Mouse (Mus musculus) forebrain, embryonic 13.5 days (tissue): ENCODE results near the gene Clvs2. TPM values are rescaled to one million over a fixed set of nuclear protein-coding genes. Genes with fewer than 3 reads are reported as not detected.

Experiments
- ATAC-seq: fragments of 200-750 bp; cut with Nextera tagmentation; 2 replicates; pipeline ENCODE4 v1.8.0; 2017
- H3K27ac ChIP-seq: fragments of 300-500 bp; sonication (generic); 2 replicates; pipeline ENCODE4 v1.5.1; 2015; ENCODE audit warnings: inconsistent platforms, mild to moderate bottlenecking, moderate library complexity
- H3K27me3 ChIP-seq: fragments of 300-500 bp; sonication (generic); 2 replicates; pipeline ENCODE4 v1.6.1; 2015; ENCODE audit warnings: mild to moderate bottlenecking, inconsistent platforms
- H3K36me3 ChIP-seq: fragments of 300-500 bp; sonication (generic); 2 replicates; pipeline ENCODE4 v1.6.1; 2015; ENCODE audit warnings: mild to moderate bottlenecking, inconsistent platforms; ENCODE audit not compliant: poor library complexity, severe bottlenecking
- H3K4me1 ChIP-seq: fragments of 300-500 bp; sonication (generic); 2 replicates; pipeline ENCODE4 v1.6.1; 2015; ENCODE audit warnings: inconsistent platforms
- H3K4me2 ChIP-seq: fragments of 300-500 bp; sonication (generic); 2 replicates; pipeline ENCODE4 v1.6.1; 2015; ENCODE audit warnings: inconsistent platforms, mild to moderate bottlenecking, moderate library complexity
- H3K4me3 ChIP-seq: fragments of 300-500 bp; sonication (generic); 2 replicates; pipeline ENCODE4 v1.5.1; 2015; ENCODE audit warnings: mild to moderate bottlenecking, inconsistent platforms
- H3K9ac ChIP-seq: fragments of 300-500 bp; sonication (generic); 2 replicates; pipeline ENCODE4 v1.6.1; 2015; ENCODE audit warnings: mild to moderate bottlenecking, inconsistent platforms
- H3K9me3 ChIP-seq: fragments of 300-500 bp; sonication (generic); replicated peaks from 2 replicates; pipeline ENCODE4 v1.6.1; 2016; ENCODE audit warnings: inconsistent platforms
- WGBS: fragments of 180-500 bp; shearing (Covaris S2); methylation state at CpG from one replicate; pipeline ENCODE4 v1.1.7; 2015; 5-methylcytosine and 5-hydroxymethylcytosine counted together
- polyA plus RNA-seq: library from polyadenylated mRNA; unstranded; fragments of >200 nt; fragmentation: Nextera tagmentation; extraction: Ambion mirVana; gene quantifications from 2 replicates; pipeline ENCODE4 v1.2.1, GENCODE M21; 2015

The Clvs2 gene
- 4.9 and 5.3 TPM in 2 replicates for polyA plus RNA-seq

- ATAC-seq = peak; percentile 95
- H3K9ac ChIP-seq = peak within 1 kb of the TSS; percentile 69
- H3K27me3 ChIP-seq = no peaks in the 10 kb centered on the region
- WGBS = 2% methylated on average over 37 of the region's 37 CpGs
- H3K4me1 ChIP-seq = 0 out of 2 replicates have a peak, but pooled peaks cover 2% of the 10 kb centered on the region
- peak within 1 kb of the TSS; percentile 57 for H3K27ac ChIP-seq
- H3K4me3 ChIP-seq = peak within 1 kb of the TSS; percentile 55
- no peaks in the 10 kb centered on the region for H3K36me3 ChIP-seq
- H3K9me3 ChIP-seq = no peaks in the 10 kb centered on the region
- peak within 1 kb of the TSS; percentile 89 for H3K4me2 ChIP-seq
These were observed at the start of gene Clvs2 for GRCm38 (mm10) chr10:33624131-33624879. TSS of gene Clvs2 (minus strand) at chr10:33624769.

GRCm38 (mm10) chr10:33653142-33653541 is 28.6 kb upstream of the Clvs2 start:
- no peaks in the 10 kb centered on the region for H3K4me1 ChIP-seq
- no peak overlapping the region for H3K9ac ChIP-seq
- no peak overlapping the region for H3K27ac ChIP-seq
- no peak overlapping the region for H3K4me2 ChIP-seq
- no peaks in the 10 kb centered on the region for H3K9me3 ChIP-seq
- H3K4me3 ChIP-seq = no peak overlapping the region
- H3K36me3 ChIP-seq = no peaks in the 10 kb centered on the region
- ATAC-seq = peak; percentile 85
- H3K27me3 ChIP-seq = no peaks in the 10 kb centered on the region

- Histone ChIP-seq H3K9ac (peak overlapping the region; percentile 69), H3K4me2 (peak overlapping the region; percentile 89), H3K27me3 (no peaks in the 10 kb centered on the region), H3K4me3 (peak overlapping the region; percentile 55), H3K36me3 (no peaks in the 10 kb centered on the region), H3K27ac (0 out of 2 replicates have a peak overlapping the region, but pooled peaks have one; percentile 1), H3K9me3 (no peaks in the 10 kb centered on the region), H3K4me1 (0 out of 2 replicates have a peak, but pooled peaks cover 2% of the 10 kb centered on the region)
- WGBS = 13% methylated on average over 6 of the region's 6 CpGs
- ATAC-seq = peak; percentile 65
These were observed 985 bp downstream of the Clvs2 start for GRCm38 (mm10) chr10:33623577-33623991.

DNA sequence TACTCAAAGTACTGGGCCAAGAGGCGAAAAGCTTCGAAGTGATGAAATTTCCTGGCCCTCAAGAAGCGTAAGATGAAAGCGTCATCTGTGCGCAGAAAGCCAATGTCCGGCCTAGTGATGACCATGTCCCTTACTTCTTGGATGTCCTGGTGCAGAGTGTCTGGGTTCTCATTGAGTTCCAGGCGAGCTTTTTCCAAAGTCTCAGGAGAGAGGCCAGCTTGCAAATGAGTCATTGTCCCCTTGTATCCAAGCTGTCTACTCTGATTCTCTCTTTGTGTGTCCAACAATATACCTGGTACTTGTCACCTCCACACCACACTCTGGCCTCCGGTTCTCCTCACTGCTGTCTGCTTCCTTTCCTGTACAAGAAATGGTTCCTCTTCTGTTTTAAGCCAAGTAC is 1.9 kb downstream of the Clvs2 start:
- Histone ChIP-seq H3K4me3 (no peak overlapping the region), H3K9ac (no peak overlapping the region), H3K27me3 (no peaks in the 10 kb centered on the region), H3K4me1 (0 out of 2 replicates have a peak, but pooled peaks cover 2% of the 10 kb centered on the region), H3K27ac (no peak overlapping the region), H3K4me2 (peak overlapping the region; percentile 12; the same call in 1 of the 2 replicates), H3K9me3 (no peaks in the 10 kb centered on the region), H3K36me3 (no peaks in the 10 kb centered on the region)
- ATAC-seq = no peak
- 90% methylated on average over 8 of the region's 8 CpGs for WGBS

DNA sequence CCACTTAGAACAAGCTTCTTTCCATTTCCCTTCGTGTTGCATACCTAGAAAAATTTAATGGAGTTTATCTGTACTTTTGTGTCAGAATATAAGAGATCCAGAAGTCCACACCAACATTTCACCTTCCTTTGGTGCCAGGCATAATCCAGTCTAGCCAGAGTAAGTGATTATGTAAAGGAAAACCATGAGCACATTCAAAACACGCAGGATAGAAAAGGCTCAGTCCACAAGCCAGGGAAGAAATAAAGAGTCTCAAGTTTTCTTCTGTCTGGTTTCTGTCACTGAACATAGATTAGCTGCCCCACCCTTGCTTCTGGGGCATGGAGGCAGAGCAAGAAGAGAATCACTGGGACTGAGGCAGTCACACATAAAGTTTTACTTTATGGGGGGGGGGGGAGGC is 8.4 kb downstream of the Clvs2 start:
- no peak overlapping the region for H3K9ac ChIP-seq
- H3K36me3 ChIP-seq = no peaks in the 10 kb centered on the region
- no peak overlapping the region for H3K4me2 ChIP-seq
- no peaks in the 10 kb centered on the region for H3K27me3 ChIP-seq
- ATAC-seq = no peak
- no peak overlapping the region for H3K27ac ChIP-seq
- WGBS = 83% methylated on average over 2 of the region's 2 CpGs
- H3K4me3 ChIP-seq = no peak overlapping the region
- H3K9me3 ChIP-seq = no peaks in the 10 kb centered on the region
- no peaks in the 10 kb centered on the region for H3K4me1 ChIP-seq

- H3K36me3 ChIP-seq = no peaks in the 10 kb centered on the region
- 57% methylated on average over 1 of the region's 1 CpGs for WGBS
- H3K27ac ChIP-seq = no peak overlapping the region
- H3K9ac ChIP-seq = no peak overlapping the region
- no peak overlapping the region for H3K4me2 ChIP-seq
- no peak for ATAC-seq
- no peak overlapping the region for H3K4me3 ChIP-seq
- no peaks in the 10 kb centered on the region for H3K4me1 ChIP-seq
- H3K9me3 ChIP-seq = no peaks in the 10 kb centered on the region
- H3K27me3 ChIP-seq = no peaks in the 10 kb centered on the region
These were observed 11.4 kb downstream of the Clvs2 start for GRCm38 (mm10) chr10:33613197-33613596.

DNA sequence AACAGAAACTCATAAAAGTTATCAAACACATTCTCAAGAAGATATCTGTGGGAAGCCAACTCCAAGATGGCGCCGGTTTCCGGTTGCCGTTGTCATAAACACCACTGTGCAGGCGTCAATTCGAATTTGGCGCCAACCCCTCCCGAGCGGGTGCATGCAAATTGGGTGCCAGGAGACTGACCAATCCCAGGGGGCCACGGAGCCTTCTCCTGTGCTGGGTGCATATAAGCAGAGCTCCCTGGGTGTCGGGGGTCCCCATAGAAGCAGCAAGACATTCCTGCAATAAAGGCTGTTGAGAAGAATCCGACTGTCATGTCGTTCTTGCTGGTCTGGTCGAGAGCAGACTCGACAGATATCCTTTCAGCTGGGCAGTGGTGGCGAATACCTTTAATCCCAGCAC is 31.8 kb downstream of the Clvs2 start:
- 94% methylated on average over 16 of the region's 16 CpGs for WGBS
- no peak for ATAC-seq
- H3K4me1 ChIP-seq = no peaks in the 10 kb centered on the region
- H3K27me3 ChIP-seq = no peaks in the 10 kb centered on the region
- no peak overlapping the region for H3K4me2 ChIP-seq
- no peaks in the 10 kb centered on the region for H3K36me3 ChIP-seq
- H3K27ac ChIP-seq = no peak overlapping the region
- no peak overlapping the region for H3K4me3 ChIP-seq
- H3K9me3 ChIP-seq = no peaks in the 10 kb centered on the region
- H3K9ac ChIP-seq = no peak overlapping the region

- no peaks in the 10 kb centered on the region for H3K27me3 ChIP-seq
- no peak overlapping the region for H3K9ac ChIP-seq
- 65% methylated on average over 2 of the region's 2 CpGs for WGBS
- H3K4me2 ChIP-seq = no peak overlapping the region
- no peak overlapping the region for H3K27ac ChIP-seq
- no peaks in the 10 kb centered on the region for H3K4me1 ChIP-seq
- no peak for ATAC-seq
- no peaks in the 10 kb centered on the region for H3K36me3 ChIP-seq
- H3K4me3 ChIP-seq = no peak overlapping the region
- no peaks in the 10 kb centered on the region for H3K9me3 ChIP-seq
These were observed 35.8 kb downstream of the Clvs2 start for GRCm38 (mm10) chr10:33588800-33589199.

- no peak overlapping the region for H3K27ac ChIP-seq
- no peaks in the 10 kb centered on the region for H3K27me3 ChIP-seq
- no peak overlapping the region for H3K9ac ChIP-seq
- no peaks in the 10 kb centered on the region for H3K4me1 ChIP-seq
- ATAC-seq = no peak
- H3K36me3 ChIP-seq = no peaks in the 10 kb centered on the region
- H3K4me3 ChIP-seq = no peak overlapping the region
- H3K9me3 ChIP-seq = no peaks in the 10 kb centered on the region
- H3K4me2 ChIP-seq = no peak overlapping the region
- 84% methylated on average over 2 of the region's 2 CpGs for WGBS
These were observed 37.5 kb downstream of the Clvs2 start for GRCm38 (mm10) chr10:33587118-33587517.

- Histone ChIP-seq H3K4me2 (no peak overlapping the region), H3K27me3 (no peaks in the 10 kb centered on the region), H3K4me3 (no peak overlapping the region), H3K9ac (no peak overlapping the region), H3K36me3 (no peaks in the 10 kb centered on the region), H3K9me3 (no peaks in the 10 kb centered on the region), H3K4me1 (no peaks in the 10 kb centered on the region), H3K27ac (no peak overlapping the region)
- no peak for ATAC-seq
- 76% methylated on average over 3 of the region's 3 CpGs for WGBS
These were observed 66.5 kb downstream of the Clvs2 start for GRCm38 (mm10) chr10:33558081-33558480.

DNA sequence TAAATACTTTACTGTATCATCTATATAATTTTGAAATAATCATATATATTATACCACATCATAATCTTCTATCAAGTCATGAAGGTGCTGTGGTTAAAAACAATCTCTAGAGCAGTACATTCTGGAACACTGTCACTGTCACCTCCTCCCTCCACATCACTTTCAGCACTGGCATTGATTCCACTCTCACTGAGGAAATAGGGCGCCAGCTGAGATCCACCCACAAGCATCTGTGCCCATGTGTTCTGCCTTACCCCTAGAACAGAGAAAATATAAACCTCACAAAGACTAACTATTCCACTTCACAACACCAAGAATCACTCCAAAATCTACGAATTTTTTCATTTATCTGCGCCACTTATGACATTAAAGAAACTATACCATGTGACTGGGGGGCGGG is 84.2 kb downstream of the Clvs2 start:
- WGBS = 80% methylated on average over 4 of the region's 4 CpGs
- no peak overlapping the region for H3K27ac ChIP-seq

More for the DNA sequence above, 84.2 kb downstream of the Clvs2 start:
- no peak overlapping the region for H3K4me3 ChIP-seq
- no peak for ATAC-seq
- no peaks in the 10 kb centered on the region for H3K27me3 ChIP-seq
- no peaks in the 10 kb centered on the region for H3K4me1 ChIP-seq
- no peaks in the 10 kb centered on the region for H3K9me3 ChIP-seq
- no peak overlapping the region for H3K4me2 ChIP-seq
- H3K36me3 ChIP-seq = no peaks in the 10 kb centered on the region
- no peak overlapping the region for H3K9ac ChIP-seq
